Mouse (Mus musculus) monocyte, adult 2 months (primary cell): ENCODE data around the gene Carnmt1.

Source experiments
- DNase-seq, 2 experiments: peaks; one replicate each; pipeline ENCODE4 v3.0.0; 2022; ENCODE audit warnings: low spot score in 2 of 2, low read depth in 1 of 2

Gene Carnmt1

GRCm38 (mm10) chr19:18670608-18671007 lies at the start of gene Carnmt1:
Carnmt1 (plus strand) TSS chr19:18670764.
- DNase-seq, result peak; percentile 95 to 99

GRCm38 (mm10) chr19:18623894-18624293 lies 46.7 kb upstream of the Carnmt1 start:
- no peak for DNase-seq

- no peak for DNase-seq
Observed at GRCm38 (mm10) chr19:18629589-18629988, 41.0 kb upstream of the Carnmt1 start.

GRCm38 (mm10) chr19:18630221-18631119 lies 40.1 kb upstream of the Carnmt1 start:
- peak; percentile 31 to 35 for DNase-seq

- DNase-seq, result peak; percentile 63 to 77
Observed at GRCm38 (mm10) chr19:18631161-18631643, 39.4 kb upstream of the Carnmt1 start.

GRCm38 (mm10) chr19:18631644-18632219 lies 38.8 kb upstream of the Carnmt1 start, which contains the start of the genes Ostf1 and Nmrk1:
Ostf1 (minus strand) TSS chr19:18631823.
Nmrk1 (plus strand) TSS chr19:18631950.
- peak; percentile 90 to 95 for DNase-seq

- DNase-seq, result no peak
Observed at GRCm38 (mm10) chr19:18632231-18633185, 38.1 kb upstream of the Carnmt1 start.

GRCm38 (mm10) chr19:18637954-18638353 lies 32.6 kb upstream of the Carnmt1 start:
- no peak for DNase-seq

GRCm38 (mm10) chr19:18638949-18639348 lies 31.6 kb upstream of the Carnmt1 start:
- DNase-seq, result no peak

- no peak for DNase-seq
Observed at GRCm38 (mm10) chr19:18639552-18639951, 31.0 kb upstream of the Carnmt1 start.

- no peak for DNase-seq
Observed at GRCm38 (mm10) chr19:18641001-18641400, 29.6 kb upstream of the Carnmt1 start.

GRCm38 (mm10) chr19:18643411-18643810 lies 27.2 kb upstream of the Carnmt1 start:
- DNase-seq, result no peak

- DNase-seq, result no peak
Observed at GRCm38 (mm10) chr19:18644084-18644483, 26.5 kb upstream of the Carnmt1 start.

- DNase-seq, result no peak
Observed at GRCm38 (mm10) chr19:18646397-18646796, 24.2 kb upstream of the Carnmt1 start.

GRCm38 (mm10) chr19:18646853-18647420 lies 23.6 kb upstream of the Carnmt1 start:
- DNase-seq, result no peak

- DNase-seq, result no peak
Observed at GRCm38 (mm10) chr19:18647775-18648557, 22.6 kb upstream of the Carnmt1 start.

GRCm38 (mm10) chr19:18648558-18648945 lies 22.0 kb upstream of the Carnmt1 start:
- DNase-seq, result no peak

- no peak for DNase-seq
Observed at GRCm38 (mm10) chr19:18649955-18650354, 20.6 kb upstream of the Carnmt1 start.

GRCm38 (mm10) chr19:18650473-18650872 lies 20.1 kb upstream of the Carnmt1 start:
- DNase-seq, result no peak

- DNase-seq, result no peak
Observed at GRCm38 (mm10) chr19:18652592-18652991, 18.0 kb upstream of the Carnmt1 start.
